Comparison of ENCODE assay signal across 22 mouse cellular contexts in the genomic region with DNA sequence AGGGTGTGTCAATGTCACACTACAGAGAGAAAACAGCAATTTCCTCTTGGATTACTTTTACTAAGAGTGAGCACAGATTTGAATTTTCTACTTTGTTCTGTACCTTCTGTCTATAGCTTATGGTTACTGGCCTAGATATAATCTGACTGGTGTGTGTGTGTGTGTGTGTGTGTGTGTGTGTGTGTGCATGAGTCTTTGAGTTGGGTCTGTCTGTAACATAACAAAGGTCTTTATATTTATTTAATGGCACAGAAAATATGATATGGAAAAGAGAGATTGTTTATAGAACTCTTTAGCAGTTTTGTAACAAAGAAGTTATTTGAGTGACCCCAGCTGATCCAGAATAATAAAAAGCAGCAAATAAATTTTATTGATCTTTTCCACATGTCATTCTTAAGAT.
A peak's percentile ranks its signal among the peaks of the same experiment; 100 is the strongest.
DNase-seq lines count a peak whose midpoint lies in the region; ATAC-seq and TF ChIP-seq lines count a peak whose summit lies in the region.
"Had no signal": no experiment of that assay in that cellular context is flagged by ENCODE, and none has a peak within 500 bp of the region (broad histone marks: within the 10 kb centered on the region; RNA-seq: fewer than 3 reads in every experiment).

No protein-coding gene starts in this region.

- no peak for TF ChIP-seq POLR2A in lung, adult 2 months (IDR thresholded peaks at IDR 0.05; ENCODE audit: borderline replicate concordance, extremely low read depth, low read depth, low read length)

- no peak overlapping the region for H3K9ac ChIP-seq in lung, embryonic 14.5 days
- H3K9ac ChIP-seq in lung, embryonic 15.5 days: no peak overlapping the region
- H3K9ac ChIP-seq in lung, embryonic 16.5 days (ENCODE audit: low read length): no peak overlapping the region

- DNase-seq in lung, embryonic 14.5 days: no peak
- DNase-seq in lung, adult 18-20 months: no peak
- no peak for DNase-seq in lung, adult 2 months
- no peak for DNase-seq in lung, postnatal 14 days
- DNase-seq in retina, postnatal 1 day: peak; percentile 28
- no peak for DNase-seq in retina, embryonic 14.5 days (ENCODE audit: low spot score)
- DNase-seq: adrenal gland, adult 2 months; adrenal gland, adult 8-10 months; adrenal gland, postnatal 10 days; adrenal gland, postnatal 14 days; adrenal gland, postnatal 25 days; adrenal gland, postnatal 36 days; B cell, adult 2 months; cerebellum, adult 11 months; cerebellum, adult 11-12 months had no signal

- TF ChIP-seq CTCF in lung, embryonic 14.5 days (IDR thresholded peaks at IDR 0.05; ENCODE audit: low read depth): no peak
- TF ChIP-seq CTCF in lung, adult 2 months (IDR thresholded peaks at IDR 0.05; ENCODE audit: insufficient read depth, low read length): no peak

- H3K27ac ChIP-seq in lung, embryonic 14.5 days (ENCODE audit: low read depth): no peak overlapping the region
- H3K27ac ChIP-seq in lung, embryonic 15.5 days: no peak overlapping the region
- no peak overlapping the region for H3K27ac ChIP-seq in lung, embryonic 16.5 days (ENCODE audit: low read length)

- H3K27me3 ChIP-seq in lung, embryonic 14.5 days (ENCODE audit: insufficient read depth, low read length): no peaks in the 10 kb centered on the region
- H3K27me3 ChIP-seq in lung, embryonic 15.5 days: no peaks in the 10 kb centered on the region
- H3K27me3 ChIP-seq in lung, embryonic 16.5 days (ENCODE audit: control insufficient read depth, insufficient read depth, low read depth, low read length): no peaks in the 10 kb centered on the region
- H3K27me3 ChIP-seq: CH12.LX, Patski had no signal

- H3K4me1 ChIP-seq in lung, embryonic 14.5 days (ENCODE audit: insufficient read depth): no peaks in the 10 kb centered on the region
- H3K4me1 ChIP-seq in lung, embryonic 15.5 days: no peaks in the 10 kb centered on the region
- no peaks in the 10 kb centered on the region for H3K4me1 ChIP-seq in lung, adult 2 months (ENCODE audit: control insufficient read depth, insufficient read depth, low read length)
- H3K4me1 ChIP-seq in lung, embryonic 16.5 days (replicated peaks; ENCODE audit: control insufficient read depth, insufficient read depth, low read length): no peaks in the 10 kb centered on the region

- H3K36me3 ChIP-seq in lung, embryonic 14.5 days (ENCODE audit: insufficient read depth): no peaks in the 10 kb centered on the region
- H3K36me3 ChIP-seq in lung, embryonic 15.5 days: no peaks in the 10 kb centered on the region
- H3K36me3 ChIP-seq in lung, embryonic 16.5 days (ENCODE audit: control insufficient read depth, insufficient read depth, low read length): no peaks in the 10 kb centered on the region
- H3K36me3 ChIP-seq: G1E had no signal

- no peaks in the 10 kb centered on the region for H3K9me3 ChIP-seq in lung, embryonic 14.5 days (ENCODE audit: low read depth, low read length)
- H3K9me3 ChIP-seq in lung, embryonic 15.5 days: no peaks in the 10 kb centered on the region
- H3K9me3 ChIP-seq in lung, embryonic 16.5 days (ENCODE audit: control insufficient read depth, low read length): no peaks in the 10 kb centered on the region

- peak; percentile 77 for ATAC-seq in lung, embryonic 14.5 days (ENCODE audit: insufficient read depth)
- ATAC-seq in lung, embryonic 15.5 days (ENCODE audit: borderline replicate concordance, extremely low read depth, low FRiP score, low TSS enrichment): peak; percentile 69; the same call in 1 of the 2 replicates
- ATAC-seq in lung, embryonic 16.5 days (ENCODE audit: low read depth): peak; percentile 71
- ATAC-seq: activated CD4-positive, CD25-positive, alpha-beta regulatory T cell, adult 4 months; CD4-positive, CD25-positive, alpha-beta regulatory T cell, adult 4 months; Patski had no signal

- H3K4me3 ChIP-seq in lung, embryonic 14.5 days (ENCODE audit: low read depth, low read length): no peak overlapping the region
- no peak overlapping the region for H3K4me3 ChIP-seq in lung, embryonic 15.5 days
- H3K4me3 ChIP-seq in lung, adult 2 months (replicated peaks; ENCODE audit: extremely low read depth, low read depth, low read length): no peak overlapping the region
- H3K4me3 ChIP-seq in lung, embryonic 16.5 days (ENCODE audit: low read length): no peak overlapping the region

- H3K4me2 ChIP-seq in lung, embryonic 14.5 days: no peak overlapping the region
- no peak overlapping the region for H3K4me2 ChIP-seq in lung, embryonic 15.5 days
- no peak overlapping the region for H3K4me2 ChIP-seq in lung, embryonic 16.5 days (ENCODE audit: low read depth, low read length)
